Mouse (Mus musculus) left cerebral cortex, postnatal 4 days (tissue): Measurements from ENCODE around the gene Hist1h3c. TPM values are rescaled to one million over a fixed set of nuclear protein-coding genes. Genes with fewer than 3 reads are reported as not detected.
"Not testable (repeated sequence)": the region's sequence is repeated elsewhere in the genome, so short reads cannot be mapped to it uniquely, and the experiment has no call there.

Source experiments
- DNase-seq: peaks from one replicate; pipeline ENCODE4 v3.0.0-alpha.2; 2022
- intact Hi-C: fragments of 180-260 bp; cut with DNase I; formaldehyde crosslinking; loops from one replicate; pipeline ENCODE4 v1.15.1; 2025
- total RNA-seq, 2 experiments: library from RNA; stranded (reverse); gene quantifications; 2 replicates each; pipeline ENCODE4 v1.2.3; 2021

Hist1h3c gene
- 10 to 100 TPM; 39.8 to 41.0 TPM for total RNA-seq

DNA sequence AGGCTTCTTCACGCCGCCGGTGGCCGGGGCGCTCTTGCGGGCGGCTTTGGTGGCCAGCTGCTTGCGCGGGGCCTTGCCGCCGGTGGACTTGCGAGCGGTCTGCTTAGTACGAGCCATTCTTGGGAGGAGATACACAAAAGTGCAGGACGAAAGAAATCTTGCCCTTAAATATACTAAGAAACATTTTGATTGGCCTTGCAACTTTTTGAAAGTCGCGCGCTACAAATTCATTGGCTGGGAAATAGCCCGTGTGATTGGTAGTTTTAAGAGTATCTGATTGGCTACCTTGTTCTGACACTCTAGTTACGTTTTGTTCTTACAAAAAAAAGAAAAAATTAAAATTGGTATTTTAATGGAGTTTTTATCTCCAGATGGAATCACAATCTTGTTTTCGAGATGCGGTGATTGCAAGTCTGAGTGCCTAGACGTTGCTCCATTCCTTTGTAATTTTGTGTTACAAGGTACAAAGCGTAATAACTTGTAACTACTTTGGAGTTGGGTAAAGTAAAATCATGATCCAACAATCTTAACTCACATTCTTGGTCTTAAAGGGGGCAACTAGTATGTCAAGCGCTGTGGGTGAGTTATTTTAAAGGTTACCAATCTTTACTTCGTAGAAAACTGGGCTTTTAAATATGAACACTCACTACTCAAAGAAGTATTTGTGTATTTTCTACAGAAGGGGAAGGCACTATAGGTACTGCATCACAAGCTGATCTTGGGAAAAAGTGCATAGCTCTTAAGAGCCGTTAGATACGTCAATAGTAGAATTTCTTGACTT lies at the start of gene Hist1h3c:
TSS of gene Hist1h3c (minus strand) at position 222 of the 781 bp plus-strand sequence.
- intact Hi-C loops: no loop called here

DNA sequence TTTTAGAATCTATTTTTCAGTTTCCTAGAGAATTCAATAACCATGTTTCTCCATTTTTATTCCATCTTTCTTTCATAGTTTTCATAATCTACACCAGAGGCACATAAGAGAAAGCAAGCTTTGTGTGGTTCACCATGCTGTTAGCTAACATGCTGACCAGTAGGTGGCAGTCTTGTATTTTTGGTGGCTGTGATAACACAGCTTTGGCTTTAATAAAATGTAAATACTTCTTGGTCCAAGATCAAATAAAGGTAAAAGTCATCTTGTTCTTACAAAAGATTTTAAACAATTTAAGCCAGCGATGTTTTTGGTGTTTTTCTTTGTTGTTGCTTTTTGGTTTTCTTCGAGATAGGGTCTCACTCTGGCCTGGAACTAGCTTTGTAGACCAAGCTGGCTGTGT lies 47.1 kb upstream of the Hist1h3c start:
- intact Hi-C loops: loop anchor here (5.0 kb wide), 1 partner anchor 525 kb away; no protein-coding TSS in a partner anchor
- DNase-seq: peak; percentile 33

More for the DNA sequence above, at the start of gene Hist1h3c:
- peak; percentile 84 for DNase-seq

DNA sequence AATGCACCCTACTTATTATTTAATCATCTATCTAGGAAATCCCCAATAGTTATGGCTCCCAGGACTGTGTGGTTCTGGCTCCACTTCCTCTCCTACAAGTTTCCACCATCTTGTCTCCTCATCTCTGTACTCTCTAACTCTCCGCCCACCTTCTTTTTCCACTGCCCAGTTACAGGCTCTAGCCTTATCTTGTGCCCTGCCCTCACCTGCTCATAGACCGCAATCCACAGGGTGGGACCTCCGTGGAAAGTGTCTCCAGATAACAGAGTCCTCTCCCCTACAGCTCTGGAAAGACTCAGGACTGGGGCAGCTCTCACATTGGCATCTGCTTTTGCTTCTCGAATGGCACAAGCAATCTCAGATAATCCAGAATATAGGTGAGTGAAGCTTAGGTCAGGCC lies 33.6 kb upstream of the Hist1h3c start:
- intact Hi-C loops: no loop called here
- no peak for DNase-seq

DNA sequence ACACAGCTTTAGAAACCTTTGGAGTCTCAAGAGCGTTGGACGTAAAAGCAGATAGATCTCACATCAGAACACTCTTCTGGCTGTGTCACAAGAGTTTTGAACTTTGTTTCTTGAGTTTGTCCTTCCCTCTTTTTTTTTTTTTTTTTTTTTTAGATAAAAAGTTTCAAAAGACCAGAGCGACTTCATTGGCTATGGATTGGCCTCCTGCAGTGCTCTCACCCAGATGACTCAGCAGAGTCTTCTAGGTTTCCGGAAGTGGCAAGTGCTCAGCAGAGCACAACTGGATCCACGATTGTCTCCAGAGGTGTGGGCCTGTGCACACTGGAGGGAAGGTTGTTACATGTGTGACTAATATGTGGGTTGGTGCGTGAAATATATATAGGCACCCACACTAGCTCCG lies 32.9 kb upstream of the Hist1h3c start:
- intact Hi-C loops: no loop called here
- DNase-seq: no peak

DNA sequence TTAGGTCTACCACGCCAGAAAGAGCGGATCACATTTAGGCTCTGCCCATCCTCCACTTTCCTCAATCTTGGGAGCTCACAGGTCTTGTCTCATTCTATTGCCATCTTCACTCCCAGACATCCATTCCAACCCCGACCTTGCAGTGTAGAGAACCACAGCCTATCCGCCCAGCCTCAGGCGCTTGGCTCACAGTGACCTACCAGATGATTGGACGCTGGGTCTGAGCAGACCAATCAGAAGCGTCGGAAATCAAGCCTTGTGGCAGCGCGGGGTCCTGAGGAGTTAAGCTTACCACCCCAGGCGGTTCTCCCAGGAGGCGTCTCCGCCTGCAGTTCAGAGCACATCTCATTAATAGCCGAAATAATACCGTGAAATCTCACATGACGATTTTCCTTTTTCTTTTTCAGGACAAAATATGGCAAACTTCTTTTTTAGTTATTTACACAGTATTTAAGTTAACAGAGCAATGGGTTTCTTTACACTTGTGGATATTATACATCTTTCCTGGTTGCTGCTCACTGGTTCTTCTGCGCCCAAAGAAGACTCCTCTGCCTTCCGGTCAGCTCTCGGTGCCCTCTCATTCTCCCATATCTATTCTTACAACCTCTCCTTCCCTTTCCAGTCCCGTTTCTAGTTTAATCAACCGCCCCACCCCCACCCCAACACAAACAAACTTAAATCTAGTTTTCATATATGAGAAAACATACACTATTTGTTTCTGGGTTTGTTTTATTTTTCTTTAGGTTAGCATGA lies 27.3 kb upstream of the Hist1h3c start:
- DNase-seq: no peak
- intact Hi-C loops: no loop called here

DNA sequence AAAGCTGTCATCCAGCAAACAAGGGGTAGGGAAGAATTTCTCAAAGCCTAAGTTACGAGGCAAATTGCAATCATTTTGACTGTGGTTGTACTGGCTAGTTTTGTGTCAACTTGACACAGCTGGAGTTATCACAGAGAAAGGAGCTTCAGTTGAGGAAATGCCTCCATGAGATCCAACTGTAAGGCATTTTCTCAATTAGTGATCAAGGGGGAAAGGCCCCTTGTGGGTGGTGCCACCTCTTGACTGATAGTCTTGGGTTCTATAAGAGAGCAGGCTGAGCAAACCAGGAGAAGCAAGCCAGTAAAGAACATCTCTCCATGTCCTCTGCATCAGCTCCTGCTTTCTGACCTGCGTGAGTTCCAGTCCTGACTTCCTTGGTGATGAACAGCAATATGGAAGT lies 24.2 kb upstream of the Hist1h3c start, which contains the start of gene Trim38:
TSS of gene Trim38 (plus strand) at position 301 of the 400 bp plus-strand sequence.
- intact Hi-C loops, DNase-seq: not testable (repeated sequence)

DNA sequence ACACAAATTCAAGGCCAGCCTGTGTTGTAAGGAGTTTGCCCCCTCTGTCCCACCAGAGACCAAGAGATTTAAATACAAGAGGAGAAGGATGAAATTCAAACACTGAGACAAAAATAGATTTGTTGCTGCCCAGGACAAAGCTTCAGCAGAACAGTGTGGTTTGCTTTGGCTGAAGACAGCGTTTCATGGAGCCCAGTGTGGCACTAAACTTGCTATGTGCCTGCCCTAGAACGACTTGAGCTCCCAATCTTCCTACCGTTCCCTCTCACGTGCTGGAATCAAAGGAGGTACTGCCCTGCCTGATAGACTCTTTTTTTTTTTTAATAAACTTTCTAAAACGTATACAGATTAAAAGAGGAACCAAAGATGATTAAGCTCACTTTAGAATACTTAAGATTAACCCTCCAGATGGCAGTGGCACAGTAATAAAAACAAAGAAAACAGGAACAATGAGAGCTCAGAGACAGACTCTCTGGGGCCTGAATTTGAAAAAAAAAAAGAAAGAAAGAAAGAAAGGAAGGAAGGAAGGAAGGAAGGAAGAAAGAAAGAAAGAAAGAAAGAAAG lies 23.5 kb upstream of the Hist1h3c start:
- no peak for DNase-seq
- intact Hi-C loops: no loop called here

DNA sequence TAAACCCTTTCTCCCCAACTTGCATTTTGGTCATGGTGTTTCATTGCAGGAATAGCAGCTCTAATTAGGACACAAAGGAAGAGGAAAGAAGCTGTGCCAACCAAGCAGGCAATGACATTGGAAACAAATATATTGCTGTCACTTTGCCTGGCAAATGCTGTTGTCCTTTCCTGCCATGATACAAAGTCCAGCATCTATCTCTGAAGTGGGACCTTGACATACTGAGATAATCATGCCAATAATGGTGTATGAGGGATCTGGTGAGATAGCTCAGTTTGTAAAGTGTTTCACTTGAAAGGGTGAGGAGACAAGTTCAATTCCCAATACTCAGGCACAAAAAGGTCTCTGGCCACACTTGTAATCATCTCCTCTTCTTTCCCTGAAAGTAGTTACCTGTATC lies 21.4 kb upstream of the Hist1h3c start:
- no peak for DNase-seq
- intact Hi-C loops: no loop called here

DNA sequence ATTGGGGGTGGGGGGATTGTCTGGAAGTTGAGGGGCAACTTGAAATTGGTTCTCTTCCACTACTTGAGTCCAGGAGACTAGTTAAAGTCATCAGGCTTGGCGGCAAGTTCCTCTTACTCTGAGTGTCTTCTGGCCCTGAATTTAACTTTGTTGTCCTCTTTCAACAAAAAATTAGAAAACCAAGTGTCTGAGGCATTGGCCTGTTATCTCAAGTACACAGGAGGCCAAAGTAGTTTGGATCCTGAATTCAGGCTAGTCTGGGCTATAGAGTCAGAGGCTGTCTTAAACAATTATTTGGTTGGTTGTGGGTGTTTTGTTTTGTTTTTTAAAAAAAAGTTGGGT lies 19.7 kb upstream of the Hist1h3c start:
- intact Hi-C loops: no loop called here

DNA sequence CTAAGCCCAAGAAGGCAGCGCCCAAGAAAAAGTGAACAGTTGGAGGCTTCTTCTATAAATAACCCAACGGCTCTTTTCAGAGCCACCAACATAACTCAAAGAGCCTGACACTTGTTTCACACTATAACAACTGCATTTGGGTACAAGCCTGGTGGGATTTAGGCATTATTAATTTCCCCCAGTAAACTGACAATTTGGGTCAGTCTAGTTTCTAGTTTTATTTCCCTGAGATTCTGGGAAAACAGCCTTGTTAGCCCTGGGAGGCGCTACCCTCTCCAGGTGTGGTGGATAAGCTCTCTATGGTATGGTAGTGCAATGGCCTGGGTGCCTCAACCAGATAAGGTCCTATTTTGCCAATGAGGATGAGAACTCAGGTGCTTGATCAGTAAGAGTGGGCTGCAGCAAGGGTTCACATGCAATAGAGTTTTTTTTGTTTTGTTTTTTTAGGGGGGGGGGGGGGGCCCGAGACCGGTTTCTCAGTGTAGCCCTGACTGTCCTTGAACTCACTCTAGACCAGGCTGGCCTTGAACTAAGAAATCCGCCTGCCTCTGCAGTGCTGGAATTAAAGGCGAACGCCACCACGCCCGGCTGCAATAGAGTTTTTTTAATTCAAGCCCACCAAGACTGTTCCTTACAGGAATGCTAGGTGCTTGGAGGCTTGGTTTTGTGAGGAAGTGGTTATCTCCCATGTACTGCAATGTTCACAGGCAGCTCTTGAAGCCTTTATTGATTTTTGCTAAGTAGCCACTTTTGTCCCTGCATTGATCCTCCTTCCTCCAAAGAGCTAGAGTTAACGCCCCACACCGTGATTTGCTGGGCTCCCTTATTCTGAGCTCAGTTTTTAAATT lies 19.1 kb upstream of the Hist1h3c start:
- DNase-seq: no peak
- intact Hi-C loops: no loop called here

More for the DNA sequence above, 19.7 kb upstream of the Hist1h3c start:
- DNase-seq: no peak

DNA sequence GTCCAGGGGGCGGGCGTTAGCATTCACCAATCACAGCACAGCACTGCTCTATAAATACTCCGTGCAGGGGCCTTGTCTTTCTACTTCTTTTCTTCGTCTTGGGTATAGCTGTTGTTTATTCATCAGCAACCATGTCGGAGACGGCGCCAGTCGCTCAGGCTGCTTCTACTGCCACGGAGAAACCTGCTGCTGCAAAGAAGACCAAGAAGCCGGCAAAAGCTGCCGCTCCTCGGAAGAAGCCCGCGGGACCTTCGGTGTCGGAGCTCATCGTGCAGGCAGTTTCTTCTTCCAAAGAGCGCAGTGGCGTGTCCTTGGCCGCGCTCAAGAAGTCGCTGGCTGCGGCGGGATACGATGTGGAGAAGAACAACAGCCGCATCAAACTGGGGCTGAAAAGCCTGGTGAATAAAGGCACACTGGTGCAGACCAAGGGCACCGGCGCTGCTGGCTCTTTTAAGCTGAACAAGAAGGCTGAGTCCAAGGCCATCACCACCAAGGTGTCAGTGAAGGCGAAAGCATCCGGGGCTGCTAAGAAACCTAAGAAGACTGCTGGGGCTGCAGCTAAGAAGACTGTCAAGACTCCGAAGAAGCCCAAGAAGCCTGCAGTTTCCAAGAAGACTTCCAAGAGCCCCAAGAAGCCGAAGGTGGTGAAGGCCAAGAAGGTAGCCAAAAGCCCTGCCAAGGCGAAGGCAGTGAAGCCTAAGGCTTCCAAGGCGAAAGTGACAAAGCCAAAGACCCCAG lies 18.4 kb upstream of the Hist1h3c start, which contains the start of gene Hist1h1a:
TSS of gene Hist1h1a (plus strand) at position 81 of the 738 bp plus-strand sequence.
- intact Hi-C loops: no loop called here
- DNase-seq: peak; percentile 86

DNA sequence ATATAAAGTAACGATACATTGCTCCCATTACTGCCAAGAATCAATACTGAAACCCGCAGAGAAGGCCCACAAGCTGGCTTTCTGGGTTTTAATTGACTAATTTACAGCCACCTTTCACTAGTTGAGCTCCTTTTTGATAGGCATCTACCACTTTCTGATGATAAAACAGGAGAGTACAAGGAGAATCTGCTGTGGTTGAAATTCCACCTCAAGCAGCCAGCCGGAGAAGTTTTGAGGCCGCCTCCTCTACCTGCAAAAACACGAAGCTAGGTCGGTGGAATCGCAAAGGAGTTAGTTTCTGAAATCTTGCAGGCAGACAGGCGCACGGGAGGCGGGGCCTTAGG lies 17.8 kb upstream of the Hist1h3c start:
- no peak for DNase-seq
- intact Hi-C loops: no loop called here

DNA sequence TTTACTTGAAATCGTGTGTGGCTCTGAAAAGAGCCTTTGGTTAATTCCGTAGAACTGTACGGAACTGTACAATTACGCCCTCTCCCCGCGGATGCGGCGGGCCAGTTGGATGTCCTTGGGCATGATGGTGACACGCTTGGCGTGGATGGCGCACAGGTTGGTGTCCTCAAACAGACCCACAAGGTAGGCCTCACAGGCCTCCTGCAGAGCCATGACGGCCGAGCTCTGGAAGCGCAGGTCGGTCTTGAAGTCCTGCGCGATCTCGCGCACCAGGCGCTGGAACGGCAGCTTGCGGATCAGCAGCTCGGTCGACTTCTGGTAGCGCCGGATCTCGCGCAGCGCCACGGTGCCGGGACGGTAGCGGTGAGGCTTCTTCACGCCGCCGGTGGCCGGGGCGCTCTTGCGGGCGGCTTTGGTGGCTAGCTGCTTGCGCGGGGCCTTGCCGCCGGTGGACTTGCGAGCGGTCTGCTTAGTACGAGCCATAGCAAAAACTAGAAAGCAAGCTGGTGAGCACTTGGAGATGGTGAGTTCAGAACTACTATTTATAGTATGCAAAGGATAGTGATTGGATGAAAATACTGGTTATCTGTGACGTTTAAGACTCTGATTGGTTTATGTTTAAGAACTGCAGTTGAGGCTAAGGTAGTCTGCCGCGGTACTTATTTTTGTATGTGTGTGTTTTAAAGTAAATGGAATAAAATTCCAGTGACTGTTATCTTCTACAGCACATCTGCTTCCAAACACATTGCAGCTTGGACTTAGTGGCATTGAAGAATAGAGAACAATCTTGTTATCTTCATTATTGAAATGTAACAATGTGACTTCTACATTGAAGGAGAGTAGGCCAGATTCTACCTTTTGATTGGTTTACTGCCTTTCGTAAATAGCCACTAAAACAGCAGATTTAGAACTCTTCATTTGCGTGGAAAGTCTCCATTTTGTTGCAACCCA lies 16.7 kb upstream of the Hist1h3c start, which contains the start of gene Hist1h3a:
TSS of gene Hist1h3a (minus strand) at position 516 of the 951 bp plus-strand sequence.
- peak; percentile 54 for DNase-seq
- intact Hi-C loops: not testable (repeated sequence)

DNA sequence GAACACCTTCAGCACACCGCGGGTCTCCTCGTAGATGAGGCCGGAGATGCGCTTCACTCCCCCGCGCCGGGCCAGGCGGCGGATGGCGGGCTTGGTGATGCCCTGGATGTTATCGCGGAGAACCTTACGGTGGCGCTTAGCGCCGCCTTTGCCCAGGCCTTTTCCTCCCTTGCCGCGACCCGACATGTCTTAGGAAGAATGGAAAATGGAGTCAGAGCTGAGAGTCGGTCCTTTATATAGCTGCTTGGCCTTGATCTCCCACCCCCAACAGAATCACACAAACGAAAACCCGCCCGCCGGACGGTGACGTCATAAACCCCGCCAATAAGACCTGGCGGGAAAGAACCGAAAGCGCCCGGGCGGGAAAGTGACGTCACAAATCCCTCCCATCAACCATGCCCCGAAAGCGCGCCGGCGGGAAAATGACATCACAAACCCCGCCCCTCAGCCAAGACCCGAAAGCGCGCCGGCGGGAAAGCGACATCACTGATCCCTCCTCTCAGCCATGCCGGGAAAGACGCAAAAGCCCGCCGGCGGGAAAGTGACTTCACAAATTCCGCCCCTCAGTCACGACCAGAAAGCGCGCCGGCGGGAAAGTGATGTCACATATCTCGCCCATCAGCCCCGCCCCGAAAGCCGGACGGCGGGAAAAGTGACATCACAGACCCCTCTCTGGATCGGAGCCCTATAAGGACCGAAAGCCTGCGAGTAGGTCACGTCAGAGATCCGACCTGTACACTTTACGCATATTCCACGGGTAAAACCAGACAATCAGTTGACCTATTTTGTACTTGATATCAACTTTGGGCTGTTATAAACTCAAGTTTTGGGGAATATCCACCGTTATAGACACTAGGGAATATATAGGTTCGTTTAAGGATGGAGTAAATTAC lies 15.8 kb upstream of the Hist1h3c start, which contains the start of gene Hist1h4a:
TSS of gene Hist1h4a (minus strand) at position 259 of the 893 bp plus-strand sequence.
- intact Hi-C loops: no loop called here
- peak; percentile 100 for DNase-seq

DNA sequence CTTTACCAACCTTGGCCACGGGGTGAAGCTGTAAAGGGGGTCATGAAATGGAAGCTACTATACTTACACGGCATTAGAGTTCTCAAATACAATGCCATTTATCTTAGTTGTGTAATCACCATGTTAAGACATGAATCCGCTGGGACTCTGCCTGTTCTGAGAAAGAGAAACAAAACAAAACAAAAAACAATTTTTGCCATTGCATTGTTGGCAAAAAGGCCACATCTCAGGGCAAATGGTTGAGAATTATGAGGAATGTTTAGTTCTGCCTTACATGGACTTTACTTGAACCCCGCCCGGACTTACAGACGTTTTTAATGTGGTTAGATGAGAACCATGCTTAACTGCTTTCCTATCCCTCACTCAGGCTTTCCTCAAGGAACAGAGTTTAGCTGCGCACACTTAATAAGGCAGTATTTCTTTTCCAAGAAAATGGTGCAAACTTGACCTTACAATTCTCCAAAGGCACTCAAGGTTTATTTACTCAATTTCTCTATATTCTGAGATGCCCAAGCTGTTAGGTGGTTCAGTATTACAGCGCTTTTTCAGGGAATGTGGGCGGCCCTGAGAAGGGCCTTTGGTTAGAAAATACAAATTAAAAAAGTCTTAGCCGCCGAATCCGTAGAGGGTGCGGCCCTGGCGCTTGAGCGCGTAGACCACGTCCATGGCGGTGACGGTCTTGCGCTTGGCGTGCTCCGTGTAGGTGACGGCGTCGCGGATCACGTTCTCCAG lies 15.0 kb upstream of the Hist1h3c start:
- intact Hi-C loops: no loop called here
- peak; percentile 48 for DNase-seq

DNA sequence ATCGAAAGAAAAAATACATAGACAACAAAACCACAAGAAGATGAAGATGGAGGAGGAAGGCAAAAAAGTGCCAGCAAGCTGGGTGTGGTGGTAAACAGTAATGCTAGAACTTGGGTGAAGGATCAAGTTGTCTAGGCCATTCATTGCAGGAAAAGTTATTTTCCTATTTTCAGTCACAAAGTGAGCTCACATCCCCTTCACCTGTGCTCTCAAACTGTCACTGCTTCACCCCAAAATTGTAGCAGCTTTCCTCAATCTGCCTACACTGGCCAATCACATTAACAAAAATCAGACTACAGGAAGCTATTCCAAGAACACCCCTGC lies 14.5 kb upstream of the Hist1h3c start:
- DNase-seq: no peak
- intact Hi-C loops: loop anchor here (10.0 kb wide), 1 partner anchor 195 kb away; the partner anchor contains the start of gene Hist1h3e

DNA sequence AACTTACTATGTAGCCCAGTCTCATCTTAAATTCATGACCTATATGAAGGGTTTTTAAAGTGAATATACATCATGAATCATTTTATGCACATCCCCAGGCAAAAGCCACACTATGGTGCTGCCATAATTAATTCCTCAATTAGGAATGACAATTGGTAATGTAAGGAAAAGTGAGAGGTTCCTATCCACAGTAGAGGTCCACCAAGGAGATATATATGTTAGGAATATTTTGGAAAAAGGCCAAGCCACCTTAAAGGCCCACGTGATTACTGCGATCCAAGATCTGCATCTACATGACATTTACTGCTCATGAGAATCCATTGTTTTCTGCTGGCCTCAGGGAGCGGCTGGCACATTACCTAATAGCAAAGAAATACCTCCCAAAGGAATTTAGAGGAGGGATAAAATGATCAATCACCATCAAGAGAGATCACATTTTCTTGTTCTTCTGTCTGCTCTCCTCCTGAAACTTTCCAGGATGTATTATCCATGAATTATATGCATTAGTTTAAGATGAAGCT lies 13.9 kb upstream of the Hist1h3c start:
- intact Hi-C loops: loop anchor here (10.0 kb wide), 1 partner anchor 195 kb away; the partner anchor contains the start of gene Hist1h3e
- no peak for DNase-seq
